Mouse (Mus musculus) T-helper 17 cell (primary cell): ENCODE measurements around the gene Med12.
"Not testable (repeated sequence)": the region's sequence is repeated elsewhere in the genome, so short reads cannot be mapped to it uniquely, and the experiment has no call there.

ENCODE experiments used
- in situ Hi-C, 2 experiments: fragments of 300-600 bp; cut with MboI, MseI; formaldehyde crosslinking; loops; 1 replicate in 1 of 2; 2 replicates in 1 of 2; pipeline ENCODE4 v1.15.1; 2025; ENCODE audit warnings: high pct_unique_total_duplicates in 2 of 2

Gene Med12

GRCm38 (mm10) chrX:101299473-101300426 lies 25.9 kb downstream of the Med12 start:
- in situ Hi-C loops = no loop called here

DNA sequence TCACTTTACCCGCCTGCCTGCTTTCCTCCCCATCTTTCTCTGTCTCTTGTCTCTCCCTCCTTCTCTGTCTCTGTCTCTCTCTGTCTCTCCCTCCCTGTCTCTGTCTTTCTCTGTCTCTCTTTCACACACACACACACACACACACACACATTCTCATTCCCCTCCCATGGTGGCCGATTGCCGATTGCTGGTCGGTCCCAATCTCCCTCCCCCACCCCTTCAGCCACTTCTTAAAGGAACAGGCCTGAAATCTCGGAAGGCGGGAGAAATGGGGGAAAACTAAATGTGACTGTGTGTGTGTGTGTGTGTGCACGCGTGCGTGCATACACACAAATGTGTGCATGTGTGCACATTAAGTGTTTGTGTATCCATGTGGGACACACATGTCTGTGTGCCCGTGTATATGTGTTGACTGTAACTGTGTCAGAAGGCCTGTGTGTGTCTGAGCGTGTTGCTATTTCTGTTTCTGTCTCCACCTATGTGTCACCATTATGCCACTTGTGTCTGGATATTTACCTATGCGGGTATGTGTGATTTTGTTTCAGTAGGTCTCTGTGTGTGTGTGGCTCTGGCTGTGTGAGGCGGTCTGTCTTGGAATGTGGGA lies 26.7 kb downstream of the Med12 start:
- in situ Hi-C loops = no loop called here

DNA sequence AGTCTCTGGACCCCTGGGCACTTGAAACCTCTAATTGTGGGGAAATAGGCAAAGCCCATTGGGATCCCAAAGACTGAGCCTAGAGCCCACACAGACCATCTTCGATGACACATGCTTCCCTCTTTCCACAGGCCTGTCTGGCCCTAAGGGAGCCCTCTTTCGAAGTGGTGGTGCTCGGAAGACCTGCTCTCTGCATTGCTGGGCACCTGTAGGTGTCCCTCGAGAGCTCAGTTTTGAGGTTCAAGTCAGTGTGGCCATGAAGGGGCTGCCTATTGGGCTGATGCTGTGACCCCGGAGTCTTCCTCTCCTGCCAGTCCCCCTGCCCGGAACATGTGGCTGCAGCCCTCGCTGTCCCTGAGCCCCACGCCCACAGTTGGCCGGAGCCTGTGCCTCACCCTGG lies 27.8 kb downstream of the Med12 start:
- in situ Hi-C loops = no loop called here

GRCm38 (mm10) chrX:101304646-101305045 lies 30.8 kb downstream of the Med12 start:
- in situ Hi-C loops = no loop called here

- in situ Hi-C loops = no loop called here
Measured at GRCm38 (mm10) chrX:101309299-101309698, 35.5 kb downstream of the Med12 start.

- in situ Hi-C loops = no loop called here
Measured at GRCm38 (mm10) chrX:101313625-101314359, 40.0 kb downstream of the Med12 start.

DNA sequence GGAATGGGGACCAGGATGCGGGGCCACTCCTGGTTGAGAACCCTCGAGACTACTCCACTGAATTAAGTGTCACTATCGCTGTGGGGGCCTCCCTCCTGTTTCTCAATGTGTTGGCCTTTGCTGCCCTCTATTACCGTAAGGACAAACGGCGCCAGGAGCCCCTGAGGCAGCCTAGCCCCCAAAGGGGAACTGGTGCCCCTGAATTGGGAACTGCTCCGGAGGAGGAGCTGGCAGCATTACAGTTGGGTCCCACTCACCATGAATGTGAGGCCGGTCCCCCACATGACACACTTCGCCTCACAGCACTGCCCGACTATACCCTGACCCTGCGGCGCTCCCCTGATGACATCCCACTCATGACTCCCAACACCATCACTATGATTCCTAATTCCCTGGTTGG lies 45.9 kb downstream of the Med12 start:
- in situ Hi-C loops = no loop called here

- in situ Hi-C loops = no loop called here
Measured at GRCm38 (mm10) chrX:101325989-101326899, 52.4 kb downstream of the Med12 start.

- in situ Hi-C loops = loop anchor here (5.0 kb wide), 2 partner anchors 72 to 197 kb away; no protein-coding TSS in a partner anchor
Measured at GRCm38 (mm10) chrX:101329372-101330028, 55.7 kb downstream of the Med12 start.

DNA sequence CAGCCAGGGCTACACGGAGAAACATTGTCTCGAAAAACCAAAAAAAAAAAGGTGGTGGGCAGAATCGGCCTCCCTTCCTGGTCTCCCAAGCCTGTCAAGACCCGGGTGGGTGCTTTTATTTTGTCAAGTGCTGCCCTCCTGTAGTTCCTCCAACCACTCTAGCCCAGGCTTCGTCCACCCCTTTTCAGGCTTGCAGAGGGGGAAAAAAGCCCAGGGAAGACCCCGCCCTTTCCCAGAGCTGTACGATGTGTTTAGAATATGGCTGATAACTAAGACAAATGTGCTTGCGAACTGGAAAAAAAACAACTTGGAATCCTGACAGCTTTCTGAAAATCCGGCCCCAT lies 58.2 kb downstream of the Med12 start:
- in situ Hi-C loops = loop anchor here (5.0 kb wide), 2 partner anchors 75 to 200 kb away; no protein-coding TSS in a partner anchor

GRCm38 (mm10) chrX:101332375-101333211 lies 58.8 kb downstream of the Med12 start:
- in situ Hi-C loops = loop anchor here (5.0 kb wide), 2 partner anchors 75 to 200 kb away; no protein-coding TSS in a partner anchor

- in situ Hi-C loops = loop anchor here (5.0 kb wide), 2 partner anchors 77 to 202 kb away; no protein-coding TSS in a partner anchor
Measured at GRCm38 (mm10) chrX:101334606-101335005, 60.8 kb downstream of the Med12 start.

DNA sequence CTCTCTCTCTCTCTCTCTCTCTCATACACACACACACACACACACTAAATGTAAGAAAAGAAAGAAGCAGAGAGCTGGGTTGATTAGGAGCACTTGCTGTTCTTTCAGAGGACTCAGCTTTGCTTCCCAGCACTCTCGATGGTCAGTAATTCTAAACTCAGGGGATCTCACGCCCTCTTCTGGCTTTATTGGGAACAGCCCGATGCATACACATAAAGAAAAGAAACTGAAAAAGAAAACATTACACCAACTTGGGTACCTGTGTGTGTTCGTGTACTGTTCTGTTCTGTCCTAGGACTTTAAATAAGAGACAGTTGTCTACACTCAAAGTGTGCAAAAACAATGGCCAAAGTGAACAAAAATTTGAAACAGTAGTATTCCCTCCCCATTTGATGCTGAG lies 64.8 kb downstream of the Med12 start:
- in situ Hi-C loops = no loop called here

GRCm38 (mm10) chrX:101342837-101343236 lies 69.0 kb downstream of the Med12 start:
- in situ Hi-C loops = not testable (repeated sequence)

DNA sequence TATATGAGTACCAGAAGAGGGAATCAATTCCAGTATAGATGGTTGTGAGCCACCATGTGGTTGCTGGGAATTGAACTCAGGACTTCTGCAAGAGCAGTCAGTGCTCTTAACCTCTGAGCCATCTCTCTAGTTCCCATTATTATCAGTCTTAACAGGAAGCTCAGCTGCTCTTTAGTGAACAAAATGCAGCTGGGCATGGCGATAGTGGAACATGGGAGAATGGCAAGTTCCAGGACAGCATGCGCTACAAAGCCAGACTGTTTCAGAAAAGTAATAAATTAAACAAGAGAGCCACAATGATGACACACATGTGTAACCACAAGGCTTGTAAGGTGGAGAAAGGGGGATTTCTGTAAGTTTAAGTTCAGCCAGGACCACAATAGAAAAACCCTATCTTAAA lies 71.6 kb downstream of the Med12 start:
- in situ Hi-C loops = no loop called here

DNA sequence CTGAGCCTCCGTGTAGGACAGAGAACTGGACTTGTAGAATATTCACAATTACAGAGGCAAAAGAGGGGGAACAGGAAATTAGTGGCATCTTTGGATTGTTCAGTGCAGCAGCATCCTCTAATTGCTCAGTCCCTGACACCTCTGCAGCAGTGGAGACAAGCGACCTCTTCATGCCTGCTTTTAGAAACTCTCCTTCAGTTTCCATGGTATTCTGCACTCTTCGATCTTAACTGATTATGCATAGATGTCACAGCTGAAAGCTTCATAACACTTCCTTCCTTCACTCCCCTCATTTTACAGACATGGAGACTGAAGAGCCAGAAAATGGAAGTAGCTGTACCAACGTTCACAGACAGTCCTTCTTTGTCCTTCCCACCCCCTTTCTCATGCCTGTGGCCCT lies 72.6 kb downstream of the Med12 start:
- in situ Hi-C loops = no loop called here
